ENCODE assay signal across 13 mouse cellular contexts in the genomic region with DNA sequence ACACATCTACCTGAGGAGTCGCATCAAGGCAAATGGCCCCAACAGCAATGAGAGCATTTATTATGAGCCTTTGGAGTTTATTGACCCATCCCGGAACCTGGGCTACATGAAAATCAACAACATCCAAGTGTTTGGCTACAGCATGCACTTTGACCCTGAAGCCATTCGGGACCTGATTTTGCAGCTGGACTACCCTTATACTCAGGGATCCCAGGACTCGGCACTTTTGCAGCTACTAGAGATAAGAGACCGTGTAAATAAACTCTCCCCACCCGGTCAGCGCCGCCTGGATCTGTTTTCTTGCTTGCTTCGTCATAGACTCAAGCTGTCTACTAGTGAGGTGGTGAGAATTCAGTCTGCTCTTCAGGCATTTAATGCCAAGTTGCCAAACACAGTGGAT.
"Had no signal": no experiment of that assay in that cellular context is flagged by ENCODE, and none has a peak within 500 bp of the region (broad histone marks: within the 10 kb centered on the region; RNA-seq: fewer than 3 reads in every experiment).

No protein-coding gene starts in this region.

- H3K9ac ChIP-seq: kidney, embryonic 15.5 days; lung, embryonic 15.5 days; midbrain, embryonic 15.5 days; neural tube, embryonic 12.5 days had no signal

- H3K9me3 ChIP-seq: kidney, embryonic 15.5 days; limb, embryonic 10.5 days; lung, embryonic 15.5 days; midbrain, embryonic 15.5 days; neural tube, embryonic 12.5 days had no signal

- DNase-seq: kidney, adult 18-20 months; kidney, postnatal 25 days; lung, postnatal 14 days; thymus, postnatal 14 days had no signal

- H3K4me1 ChIP-seq: kidney, embryonic 15.5 days; limb, embryonic 10.5 days; lung, embryonic 15.5 days; megakaryocyte, embryonic 14.5 days; midbrain, embryonic 15.5 days; neural tube, embryonic 12.5 days had no signal

- H3K36me3 ChIP-seq: kidney, embryonic 15.5 days; limb, embryonic 10.5 days; lung, embryonic 15.5 days; midbrain, embryonic 15.5 days; neural tube, embryonic 12.5 days had no signal

- H3K27me3 ChIP-seq: kidney, embryonic 15.5 days; lung, embryonic 15.5 days; megakaryocyte, embryonic 14.5 days; midbrain, embryonic 15.5 days; neural tube, embryonic 12.5 days had no signal

- ATAC-seq: midbrain, embryonic 15.5 days had no signal

- H3K4me2 ChIP-seq: kidney, embryonic 15.5 days; lung, embryonic 15.5 days; midbrain, embryonic 11.5 days; midbrain, embryonic 15.5 days; neural tube, embryonic 12.5 days had no signal

- H3K4me3 ChIP-seq: kidney, embryonic 15.5 days; left cerebral cortex, adult 2 months; limb, embryonic 10.5 days; lung, embryonic 15.5 days; midbrain, embryonic 15.5 days; neural tube, embryonic 12.5 days had no signal

- H3K27ac ChIP-seq: kidney, embryonic 15.5 days; left cerebral cortex, adult 2 months; limb, embryonic 10.5 days; lung, embryonic 15.5 days; macrophage; midbrain, embryonic 15.5 days; neural tube, embryonic 12.5 days had no signal
